Mouse (Mus musculus) MEL (cell line): ENCODE results near the gene Nrbp1. TPM values are rescaled to one million over a fixed set of nuclear protein-coding genes. Genes with fewer than 3 reads are reported as not detected.

Source experiments
- DNase-seq: peaks from one replicate; pipeline ENCODE4 v3.0.0; 2011; ENCODE audit warnings: low read depth, low spot score
- H3K27ac ChIP-seq: 2 replicates; pipeline ENCODE4 v1.5.1; 2012; ENCODE audit warnings: low read depth, mild to moderate bottlenecking, control low read depth, low read length, moderate library complexity; ENCODE audit not compliant: control insufficient read depth
- H3K27me3 ChIP-seq, 2 experiments: fragments of 150-350 bp in 1 of 2; sonication (generic) in 1 of 2; 2 replicates each; pipeline ENCODE4 v1.6.1; 2012; ENCODE audit warnings: low read length in 2 of 2, mild to moderate bottlenecking in 2 of 2, improper control_type of control experiment in 1 of 2, moderate library complexity in 1 of 2; ENCODE audit not compliant: insufficient read depth in 2 of 2, control insufficient read depth in 1 of 2
- H3K36me3 ChIP-seq, 2 experiments: 2 replicates each; pipeline ENCODE4 v1.6.1; 2012 to 2014; ENCODE audit warnings: low read length in 2 of 2, improper control_type of control experiment in 1 of 2, inconsistent platforms in 1 of 2, mild to moderate bottlenecking in 1 of 2; ENCODE audit not compliant: insufficient read depth in 2 of 2, control insufficient read depth in 1 of 2
- H3K4me1 ChIP-seq, 2 experiments: fragments of 150-350 bp in 1 of 2; sonication (generic) in 1 of 2; 2 replicates each; pipeline ENCODE4 v1.6.1; 2012; ENCODE audit warnings: low read length in 2 of 2, improper control_type of control experiment in 1 of 2, mild to moderate bottlenecking in 1 of 2; ENCODE audit not compliant: insufficient read depth in 2 of 2, control insufficient read depth in 1 of 2
- H3K4me3 ChIP-seq, 2 experiments: fragments of 150-350 bp in 1 of 2; sonication (generic) in 1 of 2; 2 replicates each; pipeline ENCODE4 v1.5.1; 2012; ENCODE audit warnings: low read depth in 2 of 2, low read length in 2 of 2, mild to moderate bottlenecking in 2 of 2, moderate library complexity in 2 of 2, control low read depth in 1 of 2, improper control_type of control experiment in 1 of 2; ENCODE audit not compliant: control insufficient read depth in 1 of 2, insufficient read depth in 1 of 2
- H3K79me2 ChIP-seq: 2 replicates; pipeline ENCODE4 v1.6.1; 2012; ENCODE audit warnings: mild to moderate bottlenecking, low read length, moderate library complexity; ENCODE audit not compliant: control insufficient read depth, poor library complexity, insufficient read depth
- H3K9ac ChIP-seq: 2 replicates; pipeline ENCODE4 v1.6.1; 2012; ENCODE audit warnings: low read depth, mild to moderate bottlenecking, control low read depth, low read length, moderate library complexity; ENCODE audit not compliant: control insufficient read depth, poor library complexity, severe bottlenecking
- H3K9me3 ChIP-seq: fragments of 150-350 bp; sonication (generic); replicated peaks from 2 replicates; pipeline ENCODE4 v1.6.1; 2012; ENCODE audit warnings: mild to moderate bottlenecking, low read length, improper control_type of control experiment, moderate library complexity; ENCODE audit not compliant: insufficient read depth
- BHLHE40 ChIP-seq: IDR thresholded peaks from 2 replicates; pipeline ENCODE4 v1.6.1; 2012; ENCODE audit warnings: low read depth, mild to moderate bottlenecking, inconsistent platforms, low read length, improper control_type of control experiment, borderline replicate concordance
- CHD1 ChIP-seq: IDR thresholded peaks from 2 replicates; pipeline ENCODE4 v1.6.1; 2012; ENCODE audit warnings: low read depth, mild to moderate bottlenecking, inconsistent platforms, low read length, improper control_type of control experiment
- CHD2 ChIP-seq: IDR thresholded peaks from 2 replicates; pipeline ENCODE4 v1.6.1; 2011; ENCODE audit warnings: low read length, improper control_type of control experiment
- GABPA ChIP-seq: IDR thresholded peaks from 2 replicates; pipeline ENCODE4 v1.6.1; 2012; ENCODE audit warnings: low read depth, mild to moderate bottlenecking, inconsistent platforms, low read length, improper control_type of control experiment, moderate library complexity
- GATA1 ChIP-seq: IDR thresholded peaks from 2 replicates; pipeline ENCODE4 v1.6.1; 2011; ENCODE audit warnings: low read depth, low read length, improper control_type of control experiment
- HCFC1 ChIP-seq: IDR thresholded peaks from 2 replicates; pipeline ENCODE4 v1.6.1; 2012; ENCODE audit warnings: low read depth, mild to moderate bottlenecking, inconsistent platforms, low read length, improper control_type of control experiment, moderate library complexity
- KAT2A ChIP-seq: conservative IDR thresholded peaks from 2 replicates; pipeline ENCODE4 v1.6.1; 2012; ENCODE audit warnings: low read depth, low read length, improper control_type of control experiment, inconsistent platforms
- MEF2A ChIP-seq: IDR thresholded peaks from 2 replicates; pipeline ENCODE4 v1.6.1; 2014; ENCODE audit warnings: low read depth, mild to moderate bottlenecking, inconsistent platforms, low read length, improper control_type of control experiment; ENCODE audit not compliant: poor library complexity, insufficient replicate concordance, severe bottlenecking; ENCODE audit errors: extremely low read depth
- MYC ChIP-seq: IDR thresholded peaks from 2 replicates; pipeline ENCODE4 v1.6.1; 2011; ENCODE audit warnings: low read depth, mild to moderate bottlenecking, low read length, improper control_type of control experiment, moderate library complexity
- NELFE ChIP-seq: IDR thresholded peaks from 2 replicates; pipeline ENCODE4 v1.6.1; 2011; ENCODE audit warnings: low read depth, low read length, improper control_type of control experiment
- NRF1 ChIP-seq: IDR thresholded peaks from 2 replicates; pipeline ENCODE4 v1.6.1; 2014; ENCODE audit warnings: low read depth, mild to moderate bottlenecking, inconsistent platforms, low read length, improper control_type of control experiment, moderate library complexity; ENCODE audit not compliant: poor library complexity, insufficient read depth, severe bottlenecking
- POLR2A ChIP-seq, 2 experiments: IDR thresholded peaks; 2 replicates each; pipeline ENCODE4 v1.6.1; 2011 to 2012; ENCODE audit warnings: low read length in 2 of 2, mild to moderate bottlenecking in 2 of 2, control low read depth in 1 of 2, improper control_type of control experiment in 1 of 2, low read depth in 1 of 2, moderate library complexity in 1 of 2; ENCODE audit not compliant: control insufficient read depth in 1 of 2, insufficient read depth in 1 of 2, poor library complexity in 1 of 2
- POLR2AphosphoS2 ChIP-seq: IDR thresholded peaks from 2 replicates; pipeline ENCODE4 v1.6.1; 2011; ENCODE audit warnings: low read length, improper control_type of control experiment
- POLR2AphosphoS5 ChIP-seq: IDR thresholded peaks from 2 replicates; pipeline ENCODE4 v1.6.1; 2012; ENCODE audit warnings: low read depth, borderline replicate concordance, mild to moderate bottlenecking, inconsistent platforms, low read length, moderate library complexity, mixed read lengths
- SIN3A ChIP-seq: IDR thresholded peaks from 2 replicates; pipeline ENCODE4 v1.6.1; 2012; ENCODE audit warnings: low read length, improper control_type of control experiment, inconsistent platforms
- TCF12 ChIP-seq: IDR thresholded peaks from 2 replicates; pipeline ENCODE4 v1.6.1; 2014; ENCODE audit warnings: low read depth, mild to moderate bottlenecking, inconsistent platforms, low read length, improper control_type of control experiment, moderate library complexity
- UBTF ChIP-seq: IDR thresholded peaks from 2 replicates; pipeline ENCODE4 v1.6.1; 2012; ENCODE audit warnings: low read depth, mild to moderate bottlenecking, inconsistent platforms, low read length, improper control_type of control experiment, moderate library complexity, borderline replicate concordance; ENCODE audit not compliant: insufficient read depth
- ZC3H11A ChIP-seq: IDR thresholded peaks from 2 replicates; pipeline ENCODE4 v1.6.1; 2012; ENCODE audit warnings: low read depth, mild to moderate bottlenecking, inconsistent platforms, low read length, improper control_type of control experiment
- ZKSCAN1 ChIP-seq: IDR thresholded peaks from 2 replicates; pipeline ENCODE4 v1.6.1; 2012; ENCODE audit warnings: low read depth, mild to moderate bottlenecking, inconsistent platforms, low read length, improper control_type of control experiment, moderate library complexity
- ZMIZ1 ChIP-seq: IDR thresholded peaks from 2 replicates; pipeline ENCODE4 v1.6.1; 2012; ENCODE audit warnings: low read depth, mild to moderate bottlenecking, inconsistent platforms, low read length, improper control_type of control experiment, moderate library complexity
- ZNF384 ChIP-seq: IDR thresholded peaks from 2 replicates; pipeline ENCODE4 v1.6.1; 2012; ENCODE audit warnings: low read depth, mild to moderate bottlenecking, inconsistent platforms, low read length, improper control_type of control experiment
- polyA plus RNA-seq, 2 experiments: library from polyadenylated mRNA; stranded (reverse) in 1 of 2; unstranded in 1 of 2; fragments of >175 nt in 1 of 2; fragments of >200 nt in 1 of 2; gene quantifications; 2 replicates each; pipeline versions ENCODE4 v1.2.1 to v1.2.4; 2012; ENCODE audit warnings: low replicate concordance in 2 of 2, low read depth in 1 of 2; ENCODE audit not compliant: insufficient read length in 2 of 2, insufficient read depth in 1 of 2, missing spikeins in 1 of 2
- total RNA-seq: library from RNA; depleted of rRNA; stranded (reverse); fragments of 300-350 nt; gene quantifications from 2 replicates; pipeline ENCODE4 v1.2.3, GENCODE M21; 2012

Nrbp1 gene
- total and polyA plus RNA-seq, 3 experiments, result 42.0 to 55.2 TPM; not detected in 1

- peak overlapping the region; percentile 87; the same call in 1 of the 2 replicates for H3K9ac ChIP-seq
- no peak overlapping the region for H3K4me3 ChIP-seq
- no peaks in the 10 kb centered on the region for H3K27me3 ChIP-seq
- H3K9me3 ChIP-seq, result no peaks in the 10 kb centered on the region
- TF ChIP-seq GATA1 (no peak), POLR2AphosphoS5 (peak; percentile 84; the same call in 1 of the 2 replicates)
- no peak overlapping the region for H3K27ac ChIP-seq
- peaks cover 8 to 14% of the 10 kb centered on the region in 2 experiments for H3K36me3 ChIP-seq
- H3K79me2 ChIP-seq, result peaks cover 12% of the 10 kb centered on the region
- DNase-seq, result no peak
- no peaks in the 10 kb centered on the region; a peak in 1 of 4 replicates for H3K4me1 ChIP-seq
Measured at GRCm38 (mm10) chr5:31200327-31200768, 40.3 kb upstream of the Nrbp1 start.

DNA sequence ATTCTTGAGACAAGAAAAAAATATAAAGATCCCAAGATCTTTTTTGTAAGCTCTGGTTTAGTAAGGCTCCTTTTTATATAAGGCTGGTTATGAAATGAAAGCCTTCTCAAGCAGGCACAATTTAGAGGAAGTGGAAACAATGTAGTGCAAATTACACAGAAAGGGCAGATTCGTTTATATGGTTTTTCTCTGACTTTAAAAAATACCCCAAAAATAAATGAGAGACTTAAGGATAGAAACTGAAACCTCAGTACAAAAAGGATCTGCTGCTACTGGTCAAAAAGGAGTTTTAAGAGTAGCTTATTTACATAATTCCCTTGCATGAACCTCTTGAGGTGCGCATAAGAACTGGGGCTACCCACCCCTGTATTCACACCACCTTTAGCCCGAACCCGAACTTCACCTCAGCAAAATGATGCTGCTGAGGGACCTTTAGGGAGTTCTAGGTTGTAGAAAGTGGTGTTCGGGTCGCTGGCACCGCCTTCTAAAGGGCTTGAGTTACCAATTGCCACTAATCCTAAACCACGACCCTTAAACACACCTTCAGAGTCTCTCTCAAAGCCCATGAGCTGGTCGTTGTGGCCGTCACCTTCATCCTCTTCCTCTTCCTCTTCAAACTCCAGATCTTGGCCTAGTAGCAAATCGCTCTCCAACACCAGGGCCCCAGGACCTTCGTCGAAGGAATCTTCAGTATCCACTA lies 39.5 kb upstream of the Nrbp1 start:
- peaks cover 8 to 19% of the 10 kb centered on the region in 2 experiments for H3K36me3 ChIP-seq
- H3K9me3 ChIP-seq, result no peaks in the 10 kb centered on the region
- no peaks in the 10 kb centered on the region; a peak in 1 of 4 replicates for H3K4me1 ChIP-seq
- TF ChIP-seq MYC (0 out of 2 replicates have a peak, but pooled peaks have one; percentile 37), ZKSCAN1 (no peak), TCF12 (0 out of 2 replicates have a peak, but pooled peaks have one; percentile 8)
- H3K27me3 ChIP-seq, result no peaks in the 10 kb centered on the region
- peak overlapping the region; percentile 87 for H3K9ac ChIP-seq
- peak overlapping the region; percentile 62 to 71 for H3K4me3 ChIP-seq
- H3K79me2 ChIP-seq, result peaks cover 13% of the 10 kb centered on the region
- peak overlapping the region; percentile 74 for H3K27ac ChIP-seq
- no peak for DNase-seq

DNA sequence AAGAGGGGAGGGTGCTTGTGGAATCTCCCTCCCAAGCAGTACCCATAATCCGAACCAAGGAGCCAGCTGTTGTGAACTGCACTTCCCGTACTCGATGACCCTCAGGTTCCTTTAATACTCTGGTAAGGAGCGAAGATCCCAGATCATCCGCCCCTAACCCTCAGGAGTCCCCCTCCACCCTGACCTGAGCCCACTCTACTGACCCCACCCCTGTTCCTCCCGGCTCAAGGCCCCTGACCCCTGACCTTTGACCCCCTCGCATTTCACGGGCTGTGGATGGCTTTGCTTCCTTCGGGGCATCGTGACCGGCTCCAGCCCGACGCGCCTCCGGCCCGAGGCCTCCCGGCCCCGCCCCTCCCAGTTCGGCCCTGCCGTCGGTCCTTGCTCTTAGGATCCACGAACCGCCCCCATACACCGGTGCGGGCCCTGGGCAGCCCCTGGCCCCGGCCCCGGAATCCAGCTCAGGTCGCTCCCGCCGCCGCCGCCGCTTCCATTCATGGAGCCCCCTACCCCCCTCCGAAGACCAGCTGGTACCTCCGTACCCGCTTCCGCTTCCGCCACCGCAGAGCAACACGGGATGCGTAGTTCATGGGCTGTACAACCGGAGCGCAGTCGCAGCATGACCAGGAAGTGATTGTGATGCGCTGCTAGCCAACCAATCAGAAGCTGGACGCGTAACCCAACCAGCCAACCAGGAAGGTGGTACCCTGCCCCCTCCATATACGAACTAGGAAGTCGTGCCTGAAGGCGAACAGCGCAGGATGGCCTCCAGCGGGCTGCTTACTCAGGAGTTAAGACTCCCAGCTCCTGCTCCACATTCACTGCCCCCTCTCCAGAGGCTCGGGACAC lies 38.7 kb upstream of the Nrbp1 start, which contains the start of gene Zfp513:
Zfp513 (minus strand) TSS at position 562 of the 849 bp plus-strand sequence.
- H3K4me1 ChIP-seq, result no peaks in the 10 kb centered on the region; a peak in 1 of 4 replicates
- H3K9ac ChIP-seq, result peak within 1 kb of the TSS; percentile 87
- no peaks in the 10 kb centered on the region for H3K9me3 ChIP-seq
- DNase-seq, result peak; percentile 100
- H3K79me2 ChIP-seq, result peaks cover 13% of the 10 kb centered on the region
- peak within 1 kb of the TSS; percentile 62 to 71 for H3K4me3 ChIP-seq
- H3K27ac ChIP-seq, result peak within 1 kb of the TSS; percentile 74
- H3K27me3 ChIP-seq, result no peaks in the 10 kb centered on the region
- peaks cover 8 to 27% of the 10 kb centered on the region in 2 experiments for H3K36me3 ChIP-seq
- TF ChIP-seq POLR2A (IDR thresholded peaks at IDR 0.05; ENCODE audit: control insufficient read depth in 1 of 2, insufficient read depth in 1 of 2, low read depth in 1 of 2, low read length in 2 of 2, poor library complexity in 1 of 2) (peak; percentile 49 to 88), CHD2 (peak; percentile 98), ZC3H11A (no peak), HCFC1 (peak; percentile 99), MEF2A (peak; percentile 83; the same call in 1 of the 2 replicates), POLR2AphosphoS5 (peak; percentile 65; the same call in 1 of the 2 replicates), ZNF384 (no peak; the same call in 1 of the 2 replicates), BHLHE40 (no peak; the same call in 1 of the 2 replicates), CHD1 (peak; percentile 98), SIN3A (peak; percentile 98), POLR2AphosphoS2 (peak; percentile 100), MYC (peak; percentile 90), NELFE (peak; percentile 63), GATA1 (no peak; the same call in 1 of the 2 replicates), GABPA (no peak; the same call in 1 of the 2 replicates), NRF1 (peak; percentile 91), ZMIZ1 (peak; percentile 97), KAT2A (peak; percentile 98), UBTF (peak; percentile 76; the same call in 1 of the 2 replicates)
